Mouse (Mus musculus) ES-E14 (cell line): ENCODE measurements at regions not wholly inside any gene's neighbourhood (a gene's known extent, or its start where the extent isn't known, plus 50 kb on each side); places are given as distances from the start of the nearest gene placed in this dataset.

ENCODE experiments used
- DNase-seq: peaks from one replicate; pipeline ENCODE4 v3.0.0-alpha.2; 2013; ENCODE audit warnings: low read depth, low spot score
- H3K27ac ChIP-seq: 2 replicates; pipeline ENCODE4 v1.5.1; 2012; ENCODE audit warnings: low read depth, mild to moderate bottlenecking, low read length, moderate library complexity, mixed read lengths; ENCODE audit not compliant: poor library complexity, insufficient read depth, severe bottlenecking
- H3K36me3 ChIP-seq: 2 replicates; pipeline ENCODE4 v1.6.1; 2012; ENCODE audit warnings: mild to moderate bottlenecking, low read length, moderate library complexity, mixed read lengths; ENCODE audit not compliant: control insufficient read depth, poor library complexity, insufficient read depth, severe bottlenecking
- H3K4me1 ChIP-seq, 2 experiments: fragments of 150-350 bp in 1 of 2; sonication (generic) in 1 of 2; 2 replicates each; pipeline ENCODE4 v1.6.1; 2012; ENCODE audit warnings: low read length in 2 of 2, mild to moderate bottlenecking in 1 of 2, mixed read lengths in 1 of 2; ENCODE audit not compliant: control insufficient read depth in 2 of 2, insufficient read depth in 2 of 2, poor library complexity in 1 of 2
- H3K4me3 ChIP-seq, 2 experiments: fragments of 150-350 bp in 1 of 2; sonication (generic) in 1 of 2; 2 replicates each; pipeline ENCODE4 v1.5.1; 2012; ENCODE audit warnings: low read length in 2 of 2, low read depth in 1 of 2, mild to moderate bottlenecking in 1 of 2, mixed read lengths in 1 of 2; ENCODE audit not compliant: insufficient read depth in 1 of 2, poor library complexity in 1 of 2, severe bottlenecking in 1 of 2
- H3K9ac ChIP-seq: 2 replicates; pipeline ENCODE4 v1.6.1; 2012; ENCODE audit warnings: low read depth, mild to moderate bottlenecking, low read length, mixed read lengths; ENCODE audit not compliant: poor library complexity, insufficient read depth, severe bottlenecking
- H3K9me3 ChIP-seq: fragments of 150-350 bp; sonication (generic); 2 replicates; pipeline ENCODE4 v1.6.1; 2012; ENCODE audit warnings: low read depth, mild to moderate bottlenecking, low read length; ENCODE audit not compliant: control insufficient read depth, insufficient read depth
- CHD2 ChIP-seq: IDR thresholded peaks from 2 replicates; pipeline ENCODE4 v1.6.1; 2014; ENCODE audit warnings: mild to moderate bottlenecking, low read depth, low read length, inconsistent platforms
- HCFC1 ChIP-seq: IDR thresholded peaks from 2 replicates; pipeline ENCODE4 v1.6.1; 2012; ENCODE audit warnings: low read length, inconsistent platforms, borderline replicate concordance; ENCODE audit not compliant: insufficient read depth
- MAFK ChIP-seq: IDR thresholded peaks from 2 replicates; pipeline ENCODE4 v1.6.1; 2014; ENCODE audit warnings: mild to moderate bottlenecking, low read depth, low read length, inconsistent platforms; ENCODE audit not compliant: insufficient read depth
- ZC3H11A ChIP-seq: IDR thresholded peaks from 2 replicates; pipeline ENCODE4 v1.6.1; 2012; ENCODE audit warnings: low read depth, mild to moderate bottlenecking, inconsistent platforms, low read length, borderline replicate concordance
- ZNF384 ChIP-seq: IDR thresholded peaks from 2 replicates; pipeline ENCODE4 v1.6.1; 2012; ENCODE audit warnings: low read depth, low read length, inconsistent platforms
- in situ Hi-C, 2 experiments: fragments of 600-800 bp; cut with MboI; formaldehyde crosslinking; loops; one replicate each; pipeline ENCODE4 v1.15.1; 2025; ENCODE audit warnings: low sequenced_read_pairs in 2 of 2, inconsistent platforms in 1 of 2; ENCODE audit not compliant: unreplicated experiment in 2 of 2

DNA sequence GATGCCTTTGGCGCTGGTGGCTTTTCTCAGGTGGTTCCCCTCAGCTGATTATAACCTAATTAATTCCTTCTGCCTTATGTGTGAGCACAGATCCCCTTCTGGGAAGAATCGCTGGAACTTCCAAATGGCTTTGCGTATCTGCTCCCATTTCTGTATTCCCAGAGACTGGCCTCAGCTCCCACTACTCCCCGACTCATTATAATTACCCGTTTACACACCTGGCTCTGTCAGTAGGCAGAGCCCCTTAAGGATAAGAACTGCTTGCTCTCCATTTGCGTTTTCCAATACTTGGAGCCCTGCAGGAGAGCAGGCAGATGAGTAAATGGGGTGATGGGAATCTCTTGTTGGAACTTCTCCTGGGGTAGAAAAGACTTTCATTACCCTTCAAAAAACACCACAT is 108.1 kb upstream of the Arg1 start:
- in situ Hi-C loops: no loop called here

DNA sequence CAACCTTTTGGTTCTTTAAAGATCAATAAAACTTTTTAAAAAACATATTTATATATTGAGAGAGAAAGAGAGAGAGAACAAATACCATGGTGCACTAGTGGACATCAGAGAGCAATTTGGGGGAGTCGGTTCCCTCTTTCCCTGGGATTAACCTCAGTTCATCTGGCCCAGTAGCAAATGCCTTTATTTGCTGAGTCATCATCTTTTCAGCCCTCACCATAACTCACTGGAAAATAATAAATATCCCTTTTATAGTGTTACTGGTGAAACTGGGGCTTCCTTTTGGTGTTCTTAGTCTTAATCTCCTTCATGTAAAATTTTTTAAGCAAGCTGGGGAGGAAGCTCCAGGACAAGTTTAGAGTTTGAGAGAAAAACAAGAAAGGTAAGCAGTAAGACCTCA is 105.3 kb upstream of the Arg1 start:
- H3K36me3 ChIP-seq: no peaks in the 10 kb centered on the region
- no peak overlapping the region for H3K4me3 ChIP-seq
- no peak overlapping the region for H3K27ac ChIP-seq
- TF ChIP-seq MAFK (peak; percentile 98), ZC3H11A (no peak)
- peaks cover 5 to 7% of the 10 kb centered on the region in 2 experiments; a peak in 3 of 4 replicates for H3K4me1 ChIP-seq
- DNase-seq: no peak
- no peaks in the 10 kb centered on the region for H3K9me3 ChIP-seq
- H3K9ac ChIP-seq: no peak overlapping the region
- in situ Hi-C loops: no loop called here

More for the DNA sequence above, 108.1 kb upstream of the Arg1 start:
- Histone ChIP-seq H3K4me1 (no peaks in the 10 kb centered on the region), H3K9ac (no peak overlapping the region), H3K36me3 (no peaks in the 10 kb centered on the region), H3K27ac (no peak overlapping the region), H3K9me3 (no peaks in the 10 kb centered on the region), H3K4me3 (no peak overlapping the region)
- TF ChIP-seq MAFK (no peak), ZC3H11A (no peak), CHD2 (no peak), HCFC1 (no peak), ZNF384 (no peak)
- no peak for DNase-seq

DNA sequence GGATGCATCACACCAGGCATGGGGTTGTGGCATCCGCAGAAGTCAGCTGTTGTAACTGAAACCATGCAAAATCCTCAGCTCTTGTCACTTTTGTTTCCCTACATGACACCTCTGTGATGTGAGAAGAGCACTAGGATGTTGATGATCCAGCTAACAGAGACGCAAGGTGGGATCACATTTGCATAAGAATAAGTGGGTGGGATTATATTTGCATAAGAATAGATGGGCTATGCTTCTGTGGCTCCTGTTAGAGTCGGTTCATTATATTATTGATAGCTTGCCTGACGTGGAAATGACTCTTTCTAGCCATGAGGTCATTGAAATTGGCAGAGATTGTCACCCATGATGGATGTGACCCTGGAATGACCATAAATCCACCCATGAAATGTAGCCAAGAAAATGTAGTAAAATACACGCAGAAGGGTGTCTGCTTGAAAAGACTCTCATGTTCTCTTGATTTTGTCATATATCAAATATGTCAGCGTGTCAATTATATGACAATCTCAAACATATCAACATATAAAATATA is 102.2 kb upstream of the Arg1 start:
- Histone ChIP-seq H3K36me3 (no peaks in the 10 kb centered on the region), H3K9ac (no peak overlapping the region), H3K4me1 (peaks cover 5 to 7% of the 10 kb centered on the region in 2 experiments; a peak in 3 of 4 replicates), H3K27ac (no peak overlapping the region), H3K9me3 (no peaks in the 10 kb centered on the region), H3K4me3 (no peak overlapping the region)
- DNase-seq: peak; percentile 81
- in situ Hi-C loops: no loop called here
- TF ChIP-seq CHD2: peak; percentile 61; the same call in 1 of the 2 replicates
- no peak for TF ChIP-seq ZNF384
- 0 out of 2 replicates have a peak, but pooled peaks have one; percentile 29 for TF ChIP-seq MAFK

DNA sequence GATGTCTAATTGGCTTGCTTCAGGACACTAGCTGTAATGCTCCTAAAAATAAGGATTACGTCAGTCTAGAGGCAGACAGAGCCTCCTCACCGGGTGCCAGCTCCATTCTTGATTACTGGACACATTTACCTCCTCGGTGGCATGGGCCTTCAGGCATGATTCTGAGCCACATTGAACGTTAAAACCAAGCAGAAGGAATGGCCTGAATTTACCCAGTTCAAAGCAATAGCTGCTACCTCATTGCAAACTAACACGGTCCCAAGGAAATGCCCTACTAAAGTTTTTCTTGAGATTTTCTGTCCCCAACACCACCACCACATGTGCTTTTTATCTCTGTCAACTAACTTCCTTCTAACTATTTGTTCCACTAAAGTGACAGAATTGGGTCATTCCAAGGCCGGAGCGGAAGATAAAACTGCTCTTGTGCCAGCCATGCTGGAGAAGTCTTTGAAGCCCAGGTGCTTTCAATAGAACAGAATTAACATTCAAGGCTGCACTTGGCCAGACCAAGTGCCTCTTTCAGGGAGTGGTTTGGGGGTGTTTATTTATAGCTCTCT is 96.4 kb upstream of the Arg1 start:
- Histone ChIP-seq H3K9me3 (no peaks in the 10 kb centered on the region), H3K4me1 (peaks cover 2 to 3% of the 10 kb centered on the region in 2 experiments; a peak in 2 of 4 replicates), H3K4me3 (no peak overlapping the region), H3K36me3 (no peaks in the 10 kb centered on the region), H3K9ac (no peak overlapping the region), H3K27ac (no peak overlapping the region)
- in situ Hi-C loops: no loop called here
- no peak for DNase-seq
- TF ChIP-seq MAFK (no peak), CHD2 (no peak), ZNF384 (no peak), ZC3H11A (no peak), HCFC1 (no peak)
